Mouse (Mus musculus) megakaryocyte, embryonic 14.5 days (primary cell): ENCODE results near the gene Ap1ar.

ENCODE experiments used
- FLI1 ChIP-seq: IDR thresholded peaks from 2 replicates; pipeline ENCODE4 v1.6.1; 2012; ENCODE audit warnings: low read length, inconsistent platforms, mixed read lengths
- GATA1 ChIP-seq: IDR thresholded peaks from 3 replicates; pipeline ENCODE4 v1.6.1; 2012; ENCODE audit warnings: mixed read lengths, low read length, inconsistent platforms, borderline replicate concordance

DNA sequence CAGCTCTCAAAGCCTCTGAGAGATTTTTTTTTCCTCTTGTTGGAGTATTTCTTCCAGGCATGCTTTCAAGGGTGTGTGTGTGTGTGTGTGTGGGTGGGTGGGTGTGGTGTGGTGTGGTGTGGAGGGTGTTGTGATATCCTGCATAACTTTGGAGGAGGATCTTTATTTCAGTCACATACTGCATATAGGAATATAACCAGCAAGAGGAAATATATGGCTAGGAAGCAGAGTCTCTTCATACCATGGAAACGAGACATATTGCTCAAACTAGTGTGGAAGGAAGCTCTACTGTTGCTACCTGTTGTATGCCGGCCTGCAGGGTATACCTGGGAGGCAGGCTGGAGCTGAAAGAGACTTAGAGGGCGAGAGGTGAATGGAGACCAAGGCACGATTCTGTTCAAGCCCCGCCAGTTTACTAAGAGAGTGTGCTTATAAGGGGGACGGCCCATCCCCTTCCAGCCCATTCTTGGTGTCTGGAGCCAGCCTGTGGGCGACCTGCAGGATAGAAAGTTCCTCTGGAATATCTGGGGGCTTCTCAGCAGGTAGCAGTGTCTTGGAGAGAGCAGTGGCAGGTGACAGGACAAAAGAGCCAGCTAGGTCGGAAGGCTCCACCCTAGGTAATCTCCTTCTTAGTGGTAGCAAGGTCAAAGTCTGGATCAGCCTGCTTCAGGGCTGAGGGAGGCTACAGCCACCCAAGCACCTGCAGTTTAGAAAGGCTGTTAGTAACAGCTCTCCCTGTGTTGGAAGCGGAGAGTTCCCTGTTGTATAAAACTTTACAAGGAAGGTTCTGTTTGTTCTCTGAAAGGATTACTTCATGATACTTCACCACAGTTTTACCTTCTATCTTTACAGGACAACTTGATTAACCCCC lies 13.7 kb upstream of the Ap1ar start:
- TF ChIP-seq GATA1 (no peak), FLI1 (no peak)
